Mouse (Mus musculus) lung, embryonic 14.5 days (tissue): Measurements from ENCODE around the gene Mapre1. TPM values are rescaled to one million over a fixed set of nuclear protein-coding genes. Genes with fewer than 3 reads are reported as not detected.
"Not testable (repeated sequence)": the region's sequence is repeated elsewhere in the genome, so short reads cannot be mapped to it uniquely, and the experiment has no call there.

Experiments
- ATAC-seq: fragments of 200-750 bp; cut with Nextera tagmentation; 2 replicates; pipeline ENCODE4 v1.8.0; 2017; ENCODE audit warnings: mild to moderate bottlenecking, moderate TSS enrichment, moderate library complexity; ENCODE audit not compliant: insufficient read depth
- DNase-seq: peaks from one replicate; pipeline ENCODE4 v3.0.0-alpha.2; 2015
- H3K27ac ChIP-seq: fragments of 300-500 bp; sonication (generic); 2 replicates; pipeline ENCODE4 v1.5.1; 2014; ENCODE audit warnings: low read depth, mild to moderate bottlenecking, moderate library complexity
- H3K27me3 ChIP-seq: fragments of 300-500 bp; sonication (generic); 2 replicates; pipeline ENCODE4 v1.6.1; 2014; ENCODE audit warnings: low read length, control low read depth; ENCODE audit not compliant: insufficient read depth
- H3K36me3 ChIP-seq: fragments of 300-500 bp; sonication (generic); 2 replicates; pipeline ENCODE4 v1.6.1; 2014; ENCODE audit warnings: control low read depth; ENCODE audit not compliant: insufficient read depth
- H3K4me1 ChIP-seq: fragments of 300-500 bp; sonication (generic); 2 replicates; pipeline ENCODE4 v1.6.1; 2014; ENCODE audit warnings: antibody characterized with exemption, control low read depth; ENCODE audit not compliant: insufficient read depth
- H3K4me2 ChIP-seq: fragments of 300-500 bp; sonication (generic); 2 replicates; pipeline ENCODE4 v1.6.1; 2014; ENCODE audit warnings: mild to moderate bottlenecking
- H3K4me3 ChIP-seq: fragments of 300-500 bp; sonication (generic); 2 replicates; pipeline ENCODE4 v1.5.1; 2014; ENCODE audit warnings: low read depth, low read length
- H3K9ac ChIP-seq: fragments of 300-500 bp; sonication (generic); 2 replicates; pipeline ENCODE4 v1.6.1; 2014
- H3K9me3 ChIP-seq: fragments of 300-500 bp; sonication (generic); 2 replicates; pipeline ENCODE4 v1.6.1; 2016; ENCODE audit warnings: low read depth, low read length, control low read depth
- CTCF ChIP-seq: IDR thresholded peaks from 2 replicates; pipeline ENCODE4 v1.5.1; 2016; ENCODE audit warnings: antibody characterized with exemption, low read depth
- WGBS: fragments of 180-500 bp; shearing (Covaris S2); extraction: QIAGEN DNeasy Blood & Tissue Kit; methylation state at CpG from one replicate; pipeline ENCODE4 v1.1.7; 2014; 5-methylcytosine and 5-hydroxymethylcytosine counted together
- polyA plus RNA-seq: library from polyadenylated mRNA; unstranded; fragments of >200 nt; fragmentation: Nextera tagmentation; extraction: Ambion mirVana; gene quantifications from 2 replicates; pipeline ENCODE4 v1.2.1, GENCODE M21; 2014

Mapre1 gene
- polyA plus RNA-seq, 1 experiment from 2014 or later, result 235 TPM

GRCm38 (mm10) chr2:153778638-153779362, 37.7 kb downstream of the Mapre1 start:
- Histone ChIP-seq H3K27me3 (no peaks in the 10 kb centered on the region), H3K9ac (peak overlapping the region; percentile 52), H3K9me3 (no peaks in the 10 kb centered on the region), H3K27ac (no peak overlapping the region), H3K4me3 (peak overlapping the region; percentile 34), H3K4me2 (peak overlapping the region; percentile 79), H3K4me1 (0 out of 2 replicates have a peak, but pooled peaks cover 5% of the 10 kb centered on the region), H3K36me3 (no peaks in the 10 kb centered on the region; the same call in 1 of the 2 replicates)
- ATAC-seq (peak; percentile 96), DNase-seq (peak; percentile 90)
- TF ChIP-seq CTCF, result no peak
- 10% methylated on average over 24 of the region's 24 CpGs for WGBS

- H3K4me2 ChIP-seq, result peak within 1 kb of the TSS; percentile 79
- peak within 1 kb of the TSS; percentile 52 for H3K9ac ChIP-seq
- no peaks in the 10 kb centered on the region for H3K9me3 ChIP-seq
- WGBS, result 32% methylated on average over 12 of the region's 12 CpGs
- DNase-seq (no peak), ATAC-seq (peak; percentile 26)
- H3K4me1 ChIP-seq, result 0 out of 2 replicates have a peak, but pooled peaks cover 5% of the 10 kb centered on the region
- H3K4me3 ChIP-seq, result peak within 1 kb of the TSS; percentile 34
- H3K27me3 ChIP-seq, result no peaks in the 10 kb centered on the region
- H3K36me3 ChIP-seq, result no peaks in the 10 kb centered on the region
- no peak for TF ChIP-seq CTCF
- H3K27ac ChIP-seq, result no peak within 1 kb of the TSS
Observed at GRCm38 (mm10) chr2:153779394-153779981, 38.4 kb downstream of the Mapre1 start, which contains the start of gene Efcab8. Efcab8 (plus strand) TSS chr2:153779931.

GRCm38 (mm10) chr2:153781181-153781580, 40.1 kb downstream of the Mapre1 start:
- Histone ChIP-seq H3K9ac (no peak overlapping the region), H3K27ac (no peak overlapping the region), H3K36me3 (no peaks in the 10 kb centered on the region), H3K4me2 (no peak overlapping the region), H3K4me3 (no peak overlapping the region), H3K9me3 (no peaks in the 10 kb centered on the region), H3K4me1 (peaks cover 5% of the 10 kb centered on the region; the same call in 1 of the 2 replicates), H3K27me3 (no peaks in the 10 kb centered on the region)
- WGBS, result 77% methylated on average over 4 of the region's 4 CpGs
- DNase-seq, result no peak
- no peak for TF ChIP-seq CTCF
- no peak for ATAC-seq

GRCm38 (mm10) chr2:153784668-153785067, 43.6 kb downstream of the Mapre1 start:
- no peak for TF ChIP-seq CTCF
- DNase-seq (peak; percentile 75), ATAC-seq (no peak)
- H3K27ac ChIP-seq, result no peak overlapping the region
- no peaks in the 10 kb centered on the region; the same call in 1 of the 2 replicates for H3K4me1 ChIP-seq
- H3K9ac ChIP-seq, result no peak overlapping the region
- 85% methylated on average over 2 of the region's 2 CpGs for WGBS
- no peaks in the 10 kb centered on the region for H3K27me3 ChIP-seq
- no peaks in the 10 kb centered on the region for H3K36me3 ChIP-seq
- H3K4me2 ChIP-seq, result no peak overlapping the region
- no peak overlapping the region for H3K4me3 ChIP-seq
- H3K9me3 ChIP-seq, result no peaks in the 10 kb centered on the region

GRCm38 (mm10) chr2:153793366-153793765, 52.3 kb downstream of the Mapre1 start:
- TF ChIP-seq CTCF, result no peak
- Histone ChIP-seq H3K9ac (no peak overlapping the region), H3K27ac (no peak overlapping the region), H3K4me1 (no peaks in the 10 kb centered on the region), H3K9me3 (no peaks in the 10 kb centered on the region), H3K4me3 (no peak overlapping the region), H3K27me3 (no peaks in the 10 kb centered on the region), H3K4me2 (no peak overlapping the region), H3K36me3 (no peaks in the 10 kb centered on the region)
- ATAC-seq (no peak), DNase-seq (no peak)

- Histone ChIP-seq H3K36me3 (no peaks in the 10 kb centered on the region), H3K9ac (no peak overlapping the region), H3K27ac (no peak overlapping the region), H3K4me3 (no peak overlapping the region), H3K9me3 (no peaks in the 10 kb centered on the region), H3K4me2 (no peak overlapping the region), H3K27me3 (no peaks in the 10 kb centered on the region), H3K4me1 (no peaks in the 10 kb centered on the region)
- WGBS, result 52% methylated on average over 5 of the region's 5 CpGs
- ATAC-seq, result peak; percentile 60; the same call in 1 of the 2 replicates
- peak; percentile 70 for TF ChIP-seq CTCF
- peak; percentile 34 for DNase-seq
Observed at GRCm38 (mm10) chr2:153795090-153795489, 54.0 kb downstream of the Mapre1 start.

- not testable (repeated sequence) for H3K4me2 ChIP-seq, H3K4me1 ChIP-seq, H3K4me3 ChIP-seq, H3K9me3 ChIP-seq, H3K27ac ChIP-seq, H3K9ac ChIP-seq, ATAC-seq, H3K27me3 ChIP-seq, H3K36me3 ChIP-seq
- DNase-seq, result peak; percentile 74
- TF ChIP-seq CTCF, result peak; percentile 80
Observed at GRCm38 (mm10) chr2:153807464-153807863, 66.4 kb downstream of the Mapre1 start.
